Mouse (Mus musculus): ENCODE results near the gene Bcap31. TPM values are rescaled to one million over a fixed set of nuclear protein-coding genes. Genes with fewer than 3 reads are reported as not detected.

Bcap31 gene
- polyA plus RNA-seq, 1 experiment from 2014 or later: 288 TPM

DNA sequence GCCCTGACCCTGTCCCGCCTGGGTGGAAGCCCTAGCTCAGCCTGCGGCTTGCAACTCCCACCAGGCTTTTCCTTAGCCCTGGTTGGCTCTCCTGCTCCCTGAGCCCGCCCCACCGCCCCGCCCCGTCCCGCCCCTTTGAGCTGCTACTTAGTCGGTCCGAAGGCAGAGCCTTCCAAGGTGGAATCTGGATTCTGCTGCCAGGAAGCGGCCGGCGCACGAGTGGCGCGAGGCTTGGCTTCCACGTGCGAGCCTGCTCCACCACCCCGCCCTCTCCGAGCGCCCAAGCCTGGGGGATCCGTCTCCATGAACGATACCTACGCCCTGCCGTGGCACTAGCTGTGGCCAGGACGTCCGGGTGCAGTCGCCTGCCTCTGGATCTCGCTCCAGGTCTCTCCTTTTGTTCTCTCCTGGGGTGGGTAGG, 76.7 kb downstream of the Bcap31 start, which contains the start of gene Dusp9:
TSS of gene Dusp9 (plus strand) at position 165 of the 421 bp plus-strand sequence.
- TF ChIP-seq CTCF (IDR thresholded peaks at IDR 0.05; ENCODE audit: low read depth): no peak
- Histone ChIP-seq H3K9me3 (replicated peaks; ENCODE audit: low read length) (no peaks in the 10 kb centered on the region), H3K27me3 (ENCODE audit: insufficient read depth, low read length) (no peaks in the 10 kb centered on the region), H3K4me2 (ENCODE audit: low read length) (peak within 1 kb of the TSS; percentile 55), H3K36me3 (ENCODE audit: insufficient read depth, low read length) (no peaks in the 10 kb centered on the region), H3K9ac (ENCODE audit: low read depth, low read length) (peak within 1 kb of the TSS; percentile 42; the same call in 1 of the 2 replicates), H3K27ac (peak within 1 kb of the TSS; percentile 8; the same call in 1 of the 2 replicates), H3K4me1 (replicated peaks; ENCODE audit: insufficient read depth, low read length) (no peaks in the 10 kb centered on the region), H3K4me3 (replicated peaks; ENCODE audit: low read depth, low read length) (peak within 1 kb of the TSS; percentile 28)
- peak; percentile 59 for DNase-seq (ENCODE audit: low spot score)
- WGBS: 31% methylated on average over 28 of the region's 28 CpGs
- peak; percentile 87 for ATAC-seq (replicated peaks; ENCODE audit: low FRiP score, low read depth)

DNA sequence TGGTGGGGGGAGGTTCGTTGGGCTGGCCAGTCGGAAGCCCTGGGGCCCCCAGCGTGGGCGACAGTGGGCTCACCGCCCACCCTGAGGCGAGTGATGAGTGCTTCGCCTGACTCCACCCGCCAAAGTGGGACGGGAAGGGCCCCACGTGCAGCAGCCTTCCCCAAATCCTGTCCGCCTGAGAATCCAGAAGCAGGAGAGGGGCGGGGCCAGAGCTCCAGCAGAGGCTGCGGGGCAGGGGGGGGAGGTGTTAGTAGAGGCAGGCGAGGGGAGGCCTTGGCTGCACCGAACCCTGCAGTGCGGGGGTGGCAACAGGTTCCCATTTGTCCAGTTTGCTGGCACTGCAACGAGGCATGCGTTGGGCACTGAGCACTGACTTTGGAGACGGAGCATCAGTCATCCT, 78.6 kb downstream of the Bcap31 start:
- 14% methylated on average over 19 of the region's 19 CpGs for WGBS
- no peak for TF ChIP-seq CTCF (IDR thresholded peaks at IDR 0.05; ENCODE audit: low read depth)
- no peak for ATAC-seq (replicated peaks; ENCODE audit: low FRiP score, low read depth)
- Histone ChIP-seq H3K4me3 (replicated peaks; ENCODE audit: low read depth, low read length) (peak overlapping the region; percentile 16; the same call in 1 of the 2 replicates), H3K4me1 (replicated peaks; ENCODE audit: insufficient read depth, low read length) (no peaks in the 10 kb centered on the region), H3K9ac (ENCODE audit: low read depth, low read length) (no peak overlapping the region), H3K4me2 (ENCODE audit: low read length) (peak overlapping the region; percentile 58), H3K27me3 (ENCODE audit: insufficient read depth, low read length) (no peaks in the 10 kb centered on the region), H3K27ac (no peak overlapping the region), H3K36me3 (ENCODE audit: insufficient read depth, low read length) (no peaks in the 10 kb centered on the region), H3K9me3 (replicated peaks; ENCODE audit: low read length) (no peaks in the 10 kb centered on the region)
- DNase-seq (ENCODE audit: low spot score): peak; percentile 16

Other genes starting within 250 kb of the Bcap31 start
- 90.4 and 93.4 TPM in 2 replicates for gene Bgn, start 232.6 kb downstream of the Bcap31 start, polyA plus RNA-seq (2015; fragmentation: Nextera tagmentation; extraction: Ambion mirVana)
- gene Atp2b3, start 213.1 kb downstream of the Bcap31 start, polyA plus RNA-seq (2015; fragmentation: Nextera tagmentation; extraction: Ambion mirVana): 0.11 and 0.22 TPM in 2 replicates
- 23.5 and 25.0 TPM in 2 replicates for gene Dusp9, start 76.8 kb downstream of the Bcap31 start, polyA plus RNA-seq (2015; fragmentation: Nextera tagmentation; extraction: Ambion mirVana)
- gene Pnck, start 56.1 kb downstream of the Bcap31 start, polyA plus RNA-seq (2015; fragmentation: Nextera tagmentation; extraction: Ambion mirVana): 15.7 and 18.7 TPM in 2 replicates
- gene Slc6a8, start 43.0 kb downstream of the Bcap31 start, polyA plus RNA-seq (2015; fragmentation: Nextera tagmentation; extraction: Ambion mirVana): 12.0 and 12.2 TPM in 2 replicates
- gene Abcd1, start 422 bp upstream of the Bcap31 start, polyA plus RNA-seq (2015; fragmentation: Nextera tagmentation; extraction: Ambion mirVana): 12.3 and 14.1 TPM in 2 replicates
- 0.14 and 0.15 TPM in 2 replicates for gene Plxnb3, start 40.9 kb upstream of the Bcap31 start, polyA plus RNA-seq (2015; fragmentation: Nextera tagmentation; extraction: Ambion mirVana)
- gene Srpk3, start 58.2 kb upstream of the Bcap31 start, polyA plus RNA-seq (2015; fragmentation: Nextera tagmentation; extraction: Ambion mirVana): 2.4 TPM in 2 replicates
- gene Idh3g, start 70.7 kb upstream of the Bcap31 start, polyA plus RNA-seq (2015; fragmentation: Nextera tagmentation; extraction: Ambion mirVana): 256 and 265 TPM in 2 replicates
- gene Ssr4, start 70.9 kb upstream of the Bcap31 start, polyA plus RNA-seq (2015; fragmentation: Nextera tagmentation; extraction: Ambion mirVana): 260 and 283 TPM in 2 replicates
- gene Pdzd4, start 108.8 kb upstream of the Bcap31 start, polyA plus RNA-seq (2015; fragmentation: Nextera tagmentation; extraction: Ambion mirVana): 0.37 and 0.48 TPM in 2 replicates
- 23.3 and 23.8 TPM in 2 replicates for gene Avpr2, start 175.9 kb upstream of the Bcap31 start, polyA plus RNA-seq (2015; fragmentation: Nextera tagmentation; extraction: Ambion mirVana)
- gene L1cam, start 179.9 kb upstream of the Bcap31 start, polyA plus RNA-seq (2015; fragmentation: Nextera tagmentation; extraction: Ambion mirVana): 6.6 and 7.2 TPM in 2 replicates
- 2.8 and 3.1 TPM in 2 replicates for gene Arhgap4, start 205.7 kb upstream of the Bcap31 start, polyA plus RNA-seq (2015; fragmentation: Nextera tagmentation; extraction: Ambion mirVana)
- gene Naa10, start 205.8 kb upstream of the Bcap31 start, polyA plus RNA-seq (2015; fragmentation: Nextera tagmentation; extraction: Ambion mirVana): 119 TPM in 2 replicates
- 83.0 and 85.6 TPM in 2 replicates for gene Renbp, start 214.7 kb upstream of the Bcap31 start, polyA plus RNA-seq (2015; fragmentation: Nextera tagmentation; extraction: Ambion mirVana)

Measured in kidney, postnatal 0 days (tissue).